Mouse (Mus musculus) liver, embryonic 13.5 days (tissue): Measurements from ENCODE around the gene Pqlc3. TPM values are rescaled to one million over a fixed set of nuclear protein-coding genes. Genes with fewer than 3 reads are reported as not detected.
A peak's percentile ranks its signal among the peaks of the same experiment; 100 is the strongest.
"Not testable (repeated sequence)": the region's sequence is repeated elsewhere in the genome, so short reads cannot be mapped to it uniquely, and the experiment has no call there.

Experiments used
- ATAC-seq: fragments of 200-750 bp; cut with Nextera tagmentation; 2 replicates; pipeline ENCODE4 v1.8.0; 2017; ENCODE audit warnings: low read depth, mild to moderate bottlenecking, moderate number of reproducible peaks, moderate library complexity
- DNase-seq: peaks from one replicate; pipeline ENCODE4 v3.0.0; 2022
- H3K27ac ChIP-seq: fragments of 300-500 bp; sonication (generic); 2 replicates; pipeline ENCODE4 v1.5.1; 2015; ENCODE audit warnings: moderate library complexity, mild to moderate bottlenecking, inconsistent platforms
- H3K27me3 ChIP-seq: fragments of 300-500 bp; sonication (generic); 2 replicates; pipeline ENCODE4 v1.6.1; 2015; ENCODE audit warnings: mild to moderate bottlenecking, inconsistent platforms
- H3K36me3 ChIP-seq: fragments of 300-500 bp; sonication (generic); 2 replicates; pipeline ENCODE4 v1.6.1; 2015; ENCODE audit warnings: mild to moderate bottlenecking, inconsistent platforms
- H3K4me1 ChIP-seq: fragments of 300-500 bp; sonication (generic); replicated peaks from 2 replicates; pipeline ENCODE4 v1.6.1; 2015; ENCODE audit warnings: inconsistent platforms
- H3K4me2 ChIP-seq: fragments of 300-500 bp; sonication (generic); 2 replicates; pipeline ENCODE4 v1.6.1; 2015; ENCODE audit warnings: inconsistent platforms, mild to moderate bottlenecking, moderate library complexity
- H3K4me3 ChIP-seq: fragments of 300-500 bp; sonication (generic); replicated peaks from 2 replicates; pipeline ENCODE4 v1.5.1; 2015; ENCODE audit warnings: mild to moderate bottlenecking, inconsistent platforms
- H3K9ac ChIP-seq: fragments of 300-500 bp; sonication (generic); 2 replicates; pipeline ENCODE4 v1.6.1; 2015; ENCODE audit warnings: mild to moderate bottlenecking, inconsistent platforms
- H3K9me3 ChIP-seq: fragments of 300-500 bp; sonication (generic); replicated peaks from 2 replicates; pipeline ENCODE4 v1.6.1; 2016; ENCODE audit warnings: inconsistent platforms
- WGBS: fragments of 180-500 bp; shearing (Covaris S2); methylation state at CpG from one replicate; pipeline ENCODE4 v1.1.7; 2015; ENCODE audit not compliant: insufficient replicate concordance; 5-methylcytosine and 5-hydroxymethylcytosine counted together
- polyA plus RNA-seq: library from polyadenylated mRNA; unstranded; fragments of >200 nt; fragmentation: Nextera tagmentation; extraction: Ambion mirVana; gene quantifications from 2 replicates; pipeline ENCODE4 v1.2.1, GENCODE M21; 2015

Gene Pqlc3
- polyA plus RNA-seq, 1 experiment from 2014 or later: 5.5 TPM

DNA sequence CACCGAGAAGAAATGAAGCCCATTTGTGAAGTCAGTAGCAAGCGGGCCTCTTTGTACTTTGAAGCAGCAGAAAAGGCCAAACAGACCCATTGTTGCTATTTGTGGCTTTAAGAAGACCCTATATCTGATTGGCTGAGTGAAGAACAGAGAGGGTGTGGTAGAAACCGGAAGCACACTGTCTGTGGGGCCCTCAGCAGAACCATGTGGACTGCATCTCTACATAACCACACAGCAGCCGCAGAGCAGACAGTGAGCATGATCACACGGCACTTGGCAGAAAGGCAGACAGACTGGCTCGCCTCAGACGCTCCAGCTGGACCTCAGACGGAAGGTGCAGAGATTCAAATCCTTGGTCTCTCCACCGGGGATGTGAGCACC, 33.2 kb upstream of the Pqlc3 start:
- H3K27ac ChIP-seq: no peak overlapping the region
- no peaks in the 10 kb centered on the region for H3K27me3 ChIP-seq
- ATAC-seq (no peak), DNase-seq (no peak)
- H3K9ac ChIP-seq: no peak overlapping the region
- H3K4me1 ChIP-seq: no peaks in the 10 kb centered on the region
- H3K4me2 ChIP-seq: no peak overlapping the region
- no peaks in the 10 kb centered on the region for H3K9me3 ChIP-seq
- H3K4me3 ChIP-seq: no peak overlapping the region
- WGBS: 60% methylated on average over 9 of the region's 9 CpGs
- no peaks in the 10 kb centered on the region for H3K36me3 ChIP-seq

DNA sequence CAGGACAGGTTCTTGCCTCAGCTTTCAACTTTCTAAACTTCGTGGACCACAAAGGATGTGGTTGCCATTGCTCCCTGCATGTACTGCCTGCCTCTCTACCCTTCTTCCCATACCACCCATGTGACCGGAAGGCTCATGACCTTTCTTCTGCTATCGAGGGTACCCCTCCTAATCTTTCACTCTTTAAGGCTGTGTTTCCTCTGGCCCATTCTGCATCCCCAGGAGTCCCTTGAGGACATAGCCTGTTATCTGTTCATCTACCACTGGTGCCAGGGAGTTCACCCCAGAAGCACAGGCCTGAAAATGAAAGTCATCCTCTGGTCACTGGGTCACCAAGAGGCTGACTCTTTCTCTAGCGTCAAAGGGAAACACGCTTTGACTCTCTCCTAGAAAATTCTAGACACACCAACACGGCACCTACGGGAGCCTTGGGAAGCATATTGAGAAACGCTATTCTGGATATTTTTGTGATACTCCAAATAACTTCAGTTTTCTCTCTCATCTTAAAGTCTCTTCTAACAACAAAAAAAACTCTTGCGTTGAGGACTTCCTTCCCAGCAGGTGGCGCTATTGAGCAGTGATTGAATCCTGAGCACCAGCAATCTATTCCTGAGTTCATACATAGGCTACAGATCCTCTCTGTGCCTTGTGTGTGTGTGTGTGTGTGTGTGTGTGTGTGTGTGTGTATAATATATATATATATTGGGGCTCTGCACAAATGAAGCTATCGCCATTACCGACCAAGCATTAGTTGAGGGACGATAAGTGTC, 32.7 kb upstream of the Pqlc3 start:
- 32% methylated on average over 13 of the region's 13 CpGs for whole genome bisulfite sequencing
- ATAC-seq (no peak), DNase-seq (peak; percentile 12)
- H3K9ac ChIP-seq: no peak overlapping the region
- no peaks in the 10 kb centered on the region for H3K4me1 ChIP-seq
- no peaks in the 10 kb centered on the region for H3K9me3 ChIP-seq
- H3K27me3 ChIP-seq: no peaks in the 10 kb centered on the region
- H3K4me2 ChIP-seq: no peak overlapping the region
- H3K27ac ChIP-seq: no peak overlapping the region
- H3K36me3 ChIP-seq: no peaks in the 10 kb centered on the region
- no peak overlapping the region for H3K4me3 ChIP-seq

- no peaks in the 10 kb centered on the region for H3K27me3 ChIP-seq
- no peak overlapping the region for H3K9ac ChIP-seq
- 75% methylated on average over 6 of the region's 6 CpGs for WGBS
- no peak for DNase-seq
- no peaks in the 10 kb centered on the region for H3K36me3 ChIP-seq
- H3K4me1 ChIP-seq: no peaks in the 10 kb centered on the region
- 0 out of 2 replicates have a peak, but pooled peaks cover 4% of the 10 kb centered on the region for H3K9me3 ChIP-seq
- no peak overlapping the region for H3K27ac ChIP-seq
- ATAC-seq: no peak
- no peak overlapping the region for H3K4me3 ChIP-seq
- no peak overlapping the region for H3K4me2 ChIP-seq
Observed at GRCm38 (mm10) chr12:17024554-17025110, 24.4 kb upstream of the Pqlc3 start.

DNA sequence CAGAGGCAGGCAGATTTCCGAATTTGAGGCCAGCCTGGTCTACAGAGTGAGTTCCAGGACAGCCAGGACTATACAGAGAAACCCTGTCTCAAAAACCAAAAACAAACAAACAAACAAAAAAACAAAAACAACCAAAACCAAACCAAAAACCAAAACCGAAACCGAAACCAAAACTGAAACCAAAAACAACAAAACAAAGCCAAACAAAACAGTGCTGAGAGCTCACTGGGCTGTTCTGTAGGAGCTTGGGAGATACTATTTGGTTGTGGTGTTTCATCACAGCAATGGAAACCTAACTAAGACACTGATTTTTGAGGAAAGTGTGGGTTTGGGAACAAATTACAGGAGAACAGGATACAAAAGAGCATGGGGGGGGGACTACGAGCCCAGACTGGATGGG, 21.9 kb upstream of the Pqlc3 start:
- H3K4me1 ChIP-seq: no peaks in the 10 kb centered on the region
- 65% methylated on average over 4 of the region's 4 CpGs for WGBS

DNA sequence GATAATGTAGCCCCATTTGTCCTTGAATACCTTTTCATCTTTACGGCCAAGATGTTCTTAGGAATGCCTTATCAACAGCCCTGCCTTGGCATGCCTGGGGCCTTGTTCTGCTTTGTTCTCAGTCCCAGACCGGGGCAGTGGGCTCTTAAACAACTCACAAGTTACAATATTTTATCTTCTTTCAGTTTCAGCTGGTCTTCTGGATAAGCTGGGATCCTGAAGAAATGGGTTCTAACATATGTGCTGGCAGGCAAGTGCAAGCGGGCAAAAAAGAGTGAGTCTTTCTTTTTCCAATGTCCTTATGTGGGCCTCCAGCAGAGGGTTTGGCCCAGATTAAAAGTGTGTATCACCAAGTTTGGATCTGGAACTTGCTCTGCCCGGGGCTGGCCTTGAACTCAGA, 20.9 kb upstream of the Pqlc3 start:
- H3K9ac ChIP-seq, H3K36me3 ChIP-seq, H3K9me3 ChIP-seq, H3K4me2 ChIP-seq, H3K4me3 ChIP-seq, H3K27me3 ChIP-seq, ATAC-seq, DNase-seq, H3K4me1 ChIP-seq, H3K27ac ChIP-seq: not testable (repeated sequence)
- 52% methylated on average over 4 of the region's 4 CpGs for WGBS

More for the DNA sequence above, 21.9 kb upstream of the Pqlc3 start:
- Histone ChIP-seq H3K36me3 (no peaks in the 10 kb centered on the region), H3K4me3 (no peak overlapping the region), H3K27me3 (no peaks in the 10 kb centered on the region), H3K27ac (no peak overlapping the region), H3K9me3 (0 out of 2 replicates have a peak, but pooled peaks cover 4% of the 10 kb centered on the region), H3K9ac (no peak overlapping the region), H3K4me2 (no peak overlapping the region)
- ATAC-seq (no peak), DNase-seq (no peak)

DNA sequence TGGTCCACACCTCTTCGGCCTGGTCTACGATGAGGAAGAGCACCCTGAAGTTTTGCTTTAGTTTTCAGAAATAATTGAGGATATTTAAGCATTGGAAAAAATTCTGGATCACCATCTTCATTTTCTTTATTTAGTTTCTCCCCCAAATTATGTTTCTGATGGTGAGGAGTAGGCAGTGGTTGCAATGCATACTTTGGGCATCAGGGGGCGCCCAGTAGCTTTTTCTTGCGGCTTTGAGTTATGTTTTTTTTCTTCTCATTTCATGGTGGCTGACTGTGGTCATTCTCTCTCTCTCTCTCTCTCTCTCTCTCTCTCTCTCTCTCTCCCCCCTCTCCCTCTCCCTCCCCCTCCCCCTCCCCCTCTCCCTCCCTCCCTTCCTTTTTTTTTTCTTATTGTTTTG, 18.3 kb upstream of the Pqlc3 start:
- no peak overlapping the region for H3K27ac ChIP-seq
- H3K9ac ChIP-seq: no peak overlapping the region
- WGBS: 23% methylated on average over 4 of the region's 4 CpGs
- no peak overlapping the region for H3K4me3 ChIP-seq
- H3K4me2 ChIP-seq: no peak overlapping the region
- ATAC-seq (no peak), DNase-seq (no peak)
- no peaks in the 10 kb centered on the region for H3K27me3 ChIP-seq
- H3K9me3 ChIP-seq: 0 out of 2 replicates have a peak, but pooled peaks cover 2% of the 10 kb centered on the region
- H3K4me1 ChIP-seq: no peaks in the 10 kb centered on the region
- H3K36me3 ChIP-seq: no peaks in the 10 kb centered on the region

DNA sequence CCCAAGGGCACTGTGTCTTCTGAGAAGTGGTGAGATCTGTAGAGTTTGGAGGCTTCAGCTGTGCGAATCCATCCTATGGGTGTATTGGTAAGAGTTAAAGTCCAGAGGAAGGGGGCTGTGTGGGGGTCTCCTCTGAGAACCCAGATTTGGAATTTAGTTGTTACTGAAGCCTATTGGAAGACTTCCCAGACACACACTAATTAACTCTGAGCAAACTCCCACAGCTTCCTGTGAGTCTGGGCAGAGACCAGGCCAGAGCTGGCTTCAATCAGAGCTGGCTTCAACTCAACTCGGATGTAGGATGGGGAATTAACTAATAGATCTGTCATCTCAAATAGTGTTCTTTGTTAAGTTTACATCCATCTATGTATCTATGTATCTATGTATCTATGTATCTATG, 15.5 kb upstream of the Pqlc3 start:
- DNase-seq (no peak), ATAC-seq (no peak)
- H3K4me1 ChIP-seq: peaks cover 7% of the 10 kb centered on the region
- H3K9ac ChIP-seq: no peak overlapping the region
- H3K9me3 ChIP-seq: no peaks in the 10 kb centered on the region
- 67% methylated on average over 2 of the region's 2 CpGs for WGBS
- no peak overlapping the region for H3K4me2 ChIP-seq
- no peak overlapping the region for H3K27ac ChIP-seq
- H3K4me3 ChIP-seq: no peak overlapping the region
- no peaks in the 10 kb centered on the region for H3K27me3 ChIP-seq
- H3K36me3 ChIP-seq: no peaks in the 10 kb centered on the region

DNA sequence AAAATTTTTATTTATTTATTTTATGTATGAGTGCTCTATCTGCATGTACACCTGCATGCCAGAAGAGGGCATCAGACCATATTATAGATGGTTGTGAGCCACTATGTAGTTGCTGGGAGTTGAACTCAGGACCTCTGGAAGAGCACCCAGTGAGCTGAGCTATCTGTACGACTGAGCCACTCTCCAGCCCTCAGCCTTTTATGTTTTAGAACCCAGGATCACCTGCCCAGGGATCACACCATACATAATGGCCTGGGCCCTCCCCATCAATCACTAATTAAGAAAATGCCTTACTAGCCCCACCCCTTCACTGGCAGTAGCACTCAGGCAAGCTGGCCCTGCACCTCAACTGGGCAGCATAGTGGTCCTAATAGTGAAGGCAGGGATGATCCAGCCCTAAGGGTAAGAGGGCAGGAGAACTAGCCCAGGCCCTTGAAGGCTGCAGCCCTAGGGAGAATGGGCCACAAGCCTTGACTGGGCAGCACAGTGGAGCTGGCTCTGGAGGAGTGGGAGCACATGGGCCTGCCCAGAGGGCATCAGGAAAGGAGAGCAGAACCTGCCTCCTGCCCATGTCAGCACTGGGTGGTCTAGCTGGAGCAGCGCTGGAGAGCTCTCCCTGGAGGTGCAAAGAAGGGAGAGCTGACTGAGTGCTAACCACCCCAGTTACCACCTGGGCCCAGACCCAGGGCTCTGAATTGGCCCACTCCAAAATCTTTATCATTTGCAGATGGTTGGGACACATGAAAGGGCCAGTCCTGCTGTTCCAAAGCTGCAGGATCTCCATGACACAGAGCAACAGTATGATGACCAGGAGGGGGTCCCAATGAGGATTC, 12.1 kb upstream of the Pqlc3 start:
- no peaks in the 10 kb centered on the region for H3K36me3 ChIP-seq
- H3K27me3 ChIP-seq: no peaks in the 10 kb centered on the region
- WGBS: 45% methylated on average over 2 of the region's 2 CpGs
- H3K4me1 ChIP-seq: peaks cover 7% of the 10 kb centered on the region
- H3K9ac ChIP-seq: no peak overlapping the region
- DNase-seq (no peak), ATAC-seq (0 out of 2 replicates have a peak, but pooled peaks have one; percentile 3)
- H3K4me3 ChIP-seq: no peak overlapping the region
- H3K27ac ChIP-seq: no peak overlapping the region
- no peaks in the 10 kb centered on the region for H3K9me3 ChIP-seq
- H3K4me2 ChIP-seq: no peak overlapping the region

- Histone ChIP-seq H3K4me2 (peak within 1 kb of the TSS; percentile 64), H3K4me3 (peak within 1 kb of the TSS; percentile 51), H3K27me3 (no peaks in the 10 kb centered on the region), H3K36me3 (no peaks in the 10 kb centered on the region), H3K27ac (no peak within 1 kb of the TSS), H3K9me3 (no peaks in the 10 kb centered on the region), H3K4me1 (peaks cover 7% of the 10 kb centered on the region), H3K9ac (peak within 1 kb of the TSS; percentile 34; the same call in 1 of the 2 replicates)
- ATAC-seq (peak; percentile 57), DNase-seq (peak; percentile 65)
- 7% methylated on average over 29 of the region's 29 CpGs for WGBS
Observed at GRCm38 (mm10) chr12:17011100-17011870, 11.1 kb upstream of the Pqlc3 start, which contains the start of gene 2410004P03Rik. TSS of gene 2410004P03Rik (minus strand) at chr12:17011727.

GRCm38 (mm10) chr12:17009466-17009865, 9.3 kb upstream of the Pqlc3 start:
- H3K27ac ChIP-seq: no peak overlapping the region
- DNase-seq (no peak), ATAC-seq (no peak)
- H3K4me1 ChIP-seq: peaks cover 7% of the 10 kb centered on the region
- H3K4me3 ChIP-seq: no peak overlapping the region
- 0 out of 2 replicates have a peak, but pooled peaks cover 6% of the 10 kb centered on the region for H3K27me3 ChIP-seq
- H3K36me3 ChIP-seq: no peaks in the 10 kb centered on the region
- H3K9ac ChIP-seq: no peak overlapping the region
- H3K4me2 ChIP-seq: no peak overlapping the region
- 76% methylated on average over 6 of the region's 6 CpGs for WGBS
- H3K9me3 ChIP-seq: no peaks in the 10 kb centered on the region

DNA sequence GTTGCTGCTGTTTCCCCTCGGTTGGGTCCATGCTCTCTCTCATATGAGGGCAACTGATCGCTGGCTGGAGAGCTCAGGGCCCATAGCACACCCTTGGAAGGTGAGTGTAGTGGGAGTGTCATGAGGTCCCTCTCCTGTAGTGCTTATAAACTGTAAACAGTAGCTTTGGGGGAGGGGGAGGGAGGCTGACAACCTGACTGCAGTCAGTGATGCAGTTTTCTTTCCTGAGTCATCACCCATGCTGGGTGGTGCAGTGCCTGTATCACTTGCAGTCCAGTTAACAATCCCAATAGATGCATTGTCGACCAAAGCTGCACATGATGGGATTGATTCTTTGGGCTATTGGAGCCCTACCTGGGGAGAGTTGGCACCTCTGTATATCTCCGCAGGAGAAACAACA, 1.0 kb upstream of the Pqlc3 start:
- no peak for DNase-seq
- peak overlapping the region; percentile 91; the same call in 1 of the 2 replicates for H3K4me2 ChIP-seq

More for the DNA sequence above, 1.0 kb upstream of the Pqlc3 start:
- WGBS: 51% methylated on average over 4 of the region's 4 CpGs
- no peak for ATAC-seq
- no peak overlapping the region for H3K27ac ChIP-seq
- no peak overlapping the region for H3K9ac ChIP-seq
- H3K9me3 ChIP-seq: no peaks in the 10 kb centered on the region
- H3K4me1 ChIP-seq: peaks cover 48% of the 10 kb centered on the region
- no peak overlapping the region for H3K4me3 ChIP-seq
- H3K27me3 ChIP-seq: peaks cover 35% of the 10 kb centered on the region
- no peaks in the 10 kb centered on the region for H3K36me3 ChIP-seq
